Mouse (Mus musculus) MEL (cell line): ENCODE results near the gene Lrrfip1. TPM values are rescaled to one million over a fixed set of nuclear protein-coding genes. Genes with fewer than 3 reads are reported as not detected.

Experiments used
- DNase-seq: peaks from one replicate; pipeline ENCODE4 v3.0.0; 2011; ENCODE audit warnings: low read depth, low spot score
- H3K27ac ChIP-seq: 2 replicates; pipeline ENCODE4 v1.5.1; 2012; ENCODE audit warnings: low read depth, mild to moderate bottlenecking, control low read depth, low read length, moderate library complexity; ENCODE audit not compliant: control insufficient read depth
- H3K27me3 ChIP-seq, 2 experiments: fragments of 150-350 bp in 1 of 2; sonication (generic) in 1 of 2; 2 replicates each; pipeline ENCODE4 v1.6.1; 2012; ENCODE audit warnings: low read length in 2 of 2, mild to moderate bottlenecking in 2 of 2, improper control_type of control experiment in 1 of 2, moderate library complexity in 1 of 2; ENCODE audit not compliant: insufficient read depth in 2 of 2, control insufficient read depth in 1 of 2
- H3K36me3 ChIP-seq, 2 experiments: 2 replicates each; pipeline ENCODE4 v1.6.1; 2012 to 2014; ENCODE audit warnings: low read length in 2 of 2, improper control_type of control experiment in 1 of 2, inconsistent platforms in 1 of 2, mild to moderate bottlenecking in 1 of 2; ENCODE audit not compliant: insufficient read depth in 2 of 2, control insufficient read depth in 1 of 2
- H3K4me1 ChIP-seq, 2 experiments: fragments of 150-350 bp in 1 of 2; sonication (generic) in 1 of 2; 2 replicates each; pipeline ENCODE4 v1.6.1; 2012; ENCODE audit warnings: low read length in 2 of 2, improper control_type of control experiment in 1 of 2, mild to moderate bottlenecking in 1 of 2; ENCODE audit not compliant: insufficient read depth in 2 of 2, control insufficient read depth in 1 of 2
- H3K4me3 ChIP-seq, 2 experiments: fragments of 150-350 bp in 1 of 2; sonication (generic) in 1 of 2; 2 replicates each; pipeline ENCODE4 v1.5.1; 2012; ENCODE audit warnings: low read depth in 2 of 2, low read length in 2 of 2, mild to moderate bottlenecking in 2 of 2, moderate library complexity in 2 of 2, control low read depth in 1 of 2, improper control_type of control experiment in 1 of 2; ENCODE audit not compliant: control insufficient read depth in 1 of 2, insufficient read depth in 1 of 2
- H3K79me2 ChIP-seq: 2 replicates; pipeline ENCODE4 v1.6.1; 2012; ENCODE audit warnings: mild to moderate bottlenecking, low read length, moderate library complexity; ENCODE audit not compliant: control insufficient read depth, poor library complexity, insufficient read depth
- H3K9ac ChIP-seq: 2 replicates; pipeline ENCODE4 v1.6.1; 2012; ENCODE audit warnings: low read depth, mild to moderate bottlenecking, control low read depth, low read length, moderate library complexity; ENCODE audit not compliant: control insufficient read depth, poor library complexity, severe bottlenecking
- H3K9me3 ChIP-seq: fragments of 150-350 bp; sonication (generic); replicated peaks from 2 replicates; pipeline ENCODE4 v1.6.1; 2012; ENCODE audit warnings: mild to moderate bottlenecking, low read length, improper control_type of control experiment, moderate library complexity; ENCODE audit not compliant: insufficient read depth
- CHD1 ChIP-seq: IDR thresholded peaks from 2 replicates; pipeline ENCODE4 v1.6.1; 2012; ENCODE audit warnings: low read depth, mild to moderate bottlenecking, inconsistent platforms, low read length, improper control_type of control experiment
- CHD2 ChIP-seq: IDR thresholded peaks from 2 replicates; pipeline ENCODE4 v1.6.1; 2011; ENCODE audit warnings: low read length, improper control_type of control experiment
- CTCF ChIP-seq, 3 experiments: IDR thresholded peaks in 2 of 3; conservative IDR thresholded peaks in 1 of 3; 2 replicates each; pipeline ENCODE4 v1.5.1; 2011 to 2012; ENCODE audit warnings: low read length in 3 of 3, low read depth in 2 of 3, mild to moderate bottlenecking in 2 of 3, improper control_type of control experiment in 1 of 3, inconsistent platforms in 1 of 3, mixed read lengths in 1 of 3, moderate library complexity in 1 of 3; ENCODE audit not compliant: control insufficient read depth in 1 of 3, insufficient read depth in 1 of 3, poor library complexity in 1 of 3, severe bottlenecking in 1 of 3
- E2F4 ChIP-seq: IDR thresholded peaks from 2 replicates; pipeline ENCODE4 v1.6.1; 2011; ENCODE audit warnings: low read depth, low read length, improper control_type of control experiment, borderline replicate concordance
- ELF1 ChIP-seq: IDR thresholded peaks from 2 replicates; pipeline ENCODE4 v1.6.1; 2014; ENCODE audit warnings: low read depth, mild to moderate bottlenecking, inconsistent platforms, low read length, improper control_type of control experiment, moderate library complexity
- EP300 ChIP-seq, 2 experiments: IDR thresholded peaks; 2 replicates each; pipeline ENCODE4 v1.6.1; 2011; ENCODE audit warnings: improper control_type of control experiment in 2 of 2, low read length in 2 of 2, low read depth in 1 of 2, mild to moderate bottlenecking in 1 of 2
- ETS1 ChIP-seq: IDR thresholded peaks from 2 replicates; pipeline ENCODE4 v1.6.1; 2012; ENCODE audit warnings: low read depth, mild to moderate bottlenecking, inconsistent platforms, low read length, improper control_type of control experiment, moderate library complexity
- GATA1 ChIP-seq: IDR thresholded peaks from 2 replicates; pipeline ENCODE4 v1.6.1; 2011; ENCODE audit warnings: low read depth, low read length, improper control_type of control experiment
- KAT2A ChIP-seq: conservative IDR thresholded peaks from 2 replicates; pipeline ENCODE4 v1.6.1; 2012; ENCODE audit warnings: low read depth, low read length, improper control_type of control experiment, inconsistent platforms
- MAX ChIP-seq: IDR thresholded peaks from 2 replicates; pipeline ENCODE4 v1.6.1; 2011; ENCODE audit warnings: low read length, improper control_type of control experiment
- MEF2A ChIP-seq: IDR thresholded peaks from 2 replicates; pipeline ENCODE4 v1.6.1; 2014; ENCODE audit warnings: low read depth, mild to moderate bottlenecking, inconsistent platforms, low read length, improper control_type of control experiment; ENCODE audit not compliant: poor library complexity, insufficient replicate concordance, severe bottlenecking; ENCODE audit errors: extremely low read depth
- MYC ChIP-seq: IDR thresholded peaks from 2 replicates; pipeline ENCODE4 v1.6.1; 2011; ENCODE audit warnings: low read depth, mild to moderate bottlenecking, low read length, improper control_type of control experiment, moderate library complexity
- NELFE ChIP-seq: IDR thresholded peaks from 2 replicates; pipeline ENCODE4 v1.6.1; 2011; ENCODE audit warnings: low read depth, low read length, improper control_type of control experiment
- NRF1 ChIP-seq: IDR thresholded peaks from 2 replicates; pipeline ENCODE4 v1.6.1; 2014; ENCODE audit warnings: low read depth, mild to moderate bottlenecking, inconsistent platforms, low read length, improper control_type of control experiment, moderate library complexity; ENCODE audit not compliant: poor library complexity, insufficient read depth, severe bottlenecking
- POLR2AphosphoS2 ChIP-seq: IDR thresholded peaks from 2 replicates; pipeline ENCODE4 v1.6.1; 2011; ENCODE audit warnings: low read length, improper control_type of control experiment
- POLR2AphosphoS5 ChIP-seq: IDR thresholded peaks from 2 replicates; pipeline ENCODE4 v1.6.1; 2012; ENCODE audit warnings: low read depth, borderline replicate concordance, mild to moderate bottlenecking, inconsistent platforms, low read length, moderate library complexity, mixed read lengths
- RAD21 ChIP-seq: IDR thresholded peaks from 2 replicates; pipeline ENCODE4 v1.6.1; 2011; ENCODE audit warnings: mild to moderate bottlenecking, low read depth, low read length, improper control_type of control experiment
- RCOR1 ChIP-seq: IDR thresholded peaks from 2 replicates; pipeline ENCODE4 v1.6.1; 2012; ENCODE audit warnings: low read depth, mild to moderate bottlenecking, inconsistent platforms, low read length, improper control_type of control experiment
- SIN3A ChIP-seq: IDR thresholded peaks from 2 replicates; pipeline ENCODE4 v1.6.1; 2012; ENCODE audit warnings: low read length, improper control_type of control experiment, inconsistent platforms
- SMC3 ChIP-seq: IDR thresholded peaks from 2 replicates; pipeline ENCODE4 v1.6.1; 2011; ENCODE audit warnings: low read depth, low read length, improper control_type of control experiment
- TAL1 ChIP-seq: IDR thresholded peaks from 2 replicates; pipeline ENCODE4 v1.6.1; 2012; ENCODE audit warnings: mild to moderate bottlenecking, inconsistent platforms, low read length, moderate library complexity, mixed read lengths
- TCF12 ChIP-seq: IDR thresholded peaks from 2 replicates; pipeline ENCODE4 v1.6.1; 2014; ENCODE audit warnings: low read depth, mild to moderate bottlenecking, inconsistent platforms, low read length, improper control_type of control experiment, moderate library complexity
- UBTF ChIP-seq: IDR thresholded peaks from 2 replicates; pipeline ENCODE4 v1.6.1; 2012; ENCODE audit warnings: low read depth, mild to moderate bottlenecking, inconsistent platforms, low read length, improper control_type of control experiment, moderate library complexity, borderline replicate concordance; ENCODE audit not compliant: insufficient read depth
- USF2 ChIP-seq, 2 experiments: IDR thresholded peaks; 2 replicates each; pipeline ENCODE4 v1.6.1; 2011 to 2012; ENCODE audit warnings: improper control_type of control experiment in 2 of 2, low read length in 2 of 2, borderline replicate concordance in 1 of 2, inconsistent platforms in 1 of 2, low read depth in 1 of 2, mild to moderate bottlenecking in 1 of 2; ENCODE audit not compliant: insufficient read depth in 1 of 2
- ZKSCAN1 ChIP-seq: IDR thresholded peaks from 2 replicates; pipeline ENCODE4 v1.6.1; 2012; ENCODE audit warnings: low read depth, mild to moderate bottlenecking, inconsistent platforms, low read length, improper control_type of control experiment, moderate library complexity
- ZMIZ1 ChIP-seq: IDR thresholded peaks from 2 replicates; pipeline ENCODE4 v1.6.1; 2012; ENCODE audit warnings: low read depth, mild to moderate bottlenecking, inconsistent platforms, low read length, improper control_type of control experiment, moderate library complexity
- ZNF384 ChIP-seq: IDR thresholded peaks from 2 replicates; pipeline ENCODE4 v1.6.1; 2012; ENCODE audit warnings: low read depth, mild to moderate bottlenecking, inconsistent platforms, low read length, improper control_type of control experiment
- polyA plus RNA-seq, 2 experiments: library from polyadenylated mRNA; stranded (reverse) in 1 of 2; unstranded in 1 of 2; fragments of >175 nt in 1 of 2; fragments of >200 nt in 1 of 2; gene quantifications; 2 replicates each; pipeline versions ENCODE4 v1.2.1 to v1.2.4; 2012; ENCODE audit warnings: low replicate concordance in 2 of 2, low read depth in 1 of 2; ENCODE audit not compliant: insufficient read length in 2 of 2, insufficient read depth in 1 of 2, missing spikeins in 1 of 2
- total RNA-seq: library from RNA; depleted of rRNA; stranded (reverse); fragments of 300-350 nt; gene quantifications from 2 replicates; pipeline ENCODE4 v1.2.3, GENCODE M21; 2012

Gene Lrrfip1
- total and polyA plus RNA-seq, 3 experiments, result 12.9 to 15.4 TPM; not detected in 1

DNA sequence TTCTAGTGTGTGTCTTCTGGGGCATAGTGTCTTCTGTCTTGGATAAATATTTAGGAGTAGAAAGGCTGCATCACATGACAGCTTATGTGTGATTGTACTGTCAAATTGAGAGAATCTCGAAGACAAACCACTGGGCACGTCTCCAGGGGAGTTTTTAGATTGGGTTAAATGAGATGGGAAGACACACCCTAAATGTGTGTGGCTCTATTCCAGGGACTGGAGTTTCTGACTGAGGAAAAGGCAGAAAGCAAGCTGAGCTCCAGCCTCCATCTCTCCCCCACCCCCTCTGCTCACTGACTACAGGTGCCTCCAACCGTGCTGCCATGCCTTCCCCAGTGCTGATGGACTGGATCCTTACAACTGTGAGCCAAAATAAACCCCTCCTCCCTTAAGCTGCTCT is 17.2 kb upstream of the Lrrfip1 start:
- H3K4me1 ChIP-seq, result no peaks in the 10 kb centered on the region
- no peak overlapping the region for H3K4me3 ChIP-seq
- no peak overlapping the region for H3K27ac ChIP-seq
- DNase-seq, result no peak
- no peaks in the 10 kb centered on the region for H3K79me2 ChIP-seq
- TF ChIP-seq ZKSCAN1, result no peak
- TF ChIP-seq SIN3A, result no peak
- no peak for TF ChIP-seq CTCF (IDR thresholded peaks at IDR 0.05 in 2 of 3, conservative IDR thresholded peaks at IDR 0.05 in 1 of 3; ENCODE audit: control insufficient read depth in 1 of 3, insufficient read depth in 1 of 3, low read depth in 2 of 3, low read length in 3 of 3, poor library complexity in 1 of 3, severe bottlenecking in 1 of 3)
- no peak for TF ChIP-seq USF2 (IDR thresholded peaks at IDR 0.05; ENCODE audit: borderline replicate concordance in 1 of 2, insufficient read depth in 1 of 2, low read depth in 1 of 2, low read length in 2 of 2)
- no peak for TF ChIP-seq ELF1
- TF ChIP-seq CHD1, result no peak
- no peak for TF ChIP-seq ETS1
- no peak for TF ChIP-seq SMC3
- no peak for TF ChIP-seq MYC
- no peak for TF ChIP-seq UBTF
- no peak for TF ChIP-seq RAD21
- TF ChIP-seq ZNF384, result no peak
- TF ChIP-seq POLR2AphosphoS5, result no peak
- TF ChIP-seq RCOR1, result no peak
- TF ChIP-seq TAL1, result no peak
- TF ChIP-seq KAT2A, result no peak
- no peak for TF ChIP-seq E2F4
- no peak for TF ChIP-seq MEF2A
- TF ChIP-seq NRF1, result no peak
- no peak for TF ChIP-seq MAX
- TF ChIP-seq, all 39 proteins: peak for 0
- no peaks in the 10 kb centered on the region for H3K36me3 ChIP-seq
- no peaks in the 10 kb centered on the region for H3K9me3 ChIP-seq
- no peaks in the 10 kb centered on the region; a peak in 2 of 4 replicates for H3K27me3 ChIP-seq
- H3K9ac ChIP-seq, result no peak overlapping the region

DNA sequence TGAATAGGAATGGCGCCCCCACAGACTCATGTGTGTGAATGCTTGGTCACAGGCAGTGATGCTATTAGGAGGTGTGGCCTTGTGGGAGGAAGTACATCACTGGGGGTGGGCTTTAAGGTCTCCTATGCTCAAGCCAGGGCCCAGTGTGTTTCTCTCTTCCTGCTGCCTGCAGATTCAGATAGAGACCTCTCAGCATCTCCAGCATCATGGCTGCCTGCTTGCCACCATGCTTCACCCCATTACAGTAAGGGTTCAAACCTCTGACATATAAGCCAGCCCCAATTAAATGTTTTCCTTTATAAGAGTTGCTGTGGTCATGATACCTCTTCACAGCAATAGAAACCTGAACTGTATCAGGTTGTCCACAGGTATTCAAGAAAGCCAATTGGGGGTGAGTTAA is 2.6 kb upstream of the Lrrfip1 start:
- no peaks in the 10 kb centered on the region for H3K36me3 ChIP-seq
- H3K27me3 ChIP-seq, result no peaks in the 10 kb centered on the region; a peak in 1 of 4 replicates
- no peaks in the 10 kb centered on the region for H3K4me1 ChIP-seq
- DNase-seq, result no peak
- TF ChIP-seq ELF1 (no peak), POLR2AphosphoS2 (no peak), RCOR1 (no peak), EP300 (IDR thresholded peaks at IDR 0.05; ENCODE audit: low read depth in 1 of 2, low read length in 2 of 2) (no peak), GATA1 (no peak), CHD1 (no peak), MAX (no peak), TAL1 (no peak), NELFE (no peak), CTCF (IDR thresholded peaks at IDR 0.05 in 2 of 3, conservative IDR thresholded peaks at IDR 0.05 in 1 of 3; ENCODE audit: control insufficient read depth in 1 of 3, insufficient read depth in 1 of 3, low read depth in 2 of 3, low read length in 3 of 3, poor library complexity in 1 of 3, severe bottlenecking in 1 of 3) (no peak), RAD21 (no peak), KAT2A (no peak), CHD2 (no peak), MEF2A (no peak), ZMIZ1 (no peak), TCF12 (no peak), USF2 (IDR thresholded peaks at IDR 0.05; ENCODE audit: borderline replicate concordance in 1 of 2, insufficient read depth in 1 of 2, low read depth in 1 of 2, low read length in 2 of 2) (no peak)
- H3K79me2 ChIP-seq, result no peaks in the 10 kb centered on the region
- H3K9ac ChIP-seq, result no peak overlapping the region
- H3K27ac ChIP-seq, result no peak overlapping the region
- no peaks in the 10 kb centered on the region for H3K9me3 ChIP-seq
- no peak overlapping the region for H3K4me3 ChIP-seq
